Mouse (Mus musculus): ENCODE results near the gene Selenon. TPM values are rescaled to one million over a fixed set of nuclear protein-coding genes. Genes with fewer than 3 reads are reported as not detected.

Gene Selenon
- polyA plus RNA-seq, 1 experiment from 2014 or later, result 19.4 TPM

DNA sequence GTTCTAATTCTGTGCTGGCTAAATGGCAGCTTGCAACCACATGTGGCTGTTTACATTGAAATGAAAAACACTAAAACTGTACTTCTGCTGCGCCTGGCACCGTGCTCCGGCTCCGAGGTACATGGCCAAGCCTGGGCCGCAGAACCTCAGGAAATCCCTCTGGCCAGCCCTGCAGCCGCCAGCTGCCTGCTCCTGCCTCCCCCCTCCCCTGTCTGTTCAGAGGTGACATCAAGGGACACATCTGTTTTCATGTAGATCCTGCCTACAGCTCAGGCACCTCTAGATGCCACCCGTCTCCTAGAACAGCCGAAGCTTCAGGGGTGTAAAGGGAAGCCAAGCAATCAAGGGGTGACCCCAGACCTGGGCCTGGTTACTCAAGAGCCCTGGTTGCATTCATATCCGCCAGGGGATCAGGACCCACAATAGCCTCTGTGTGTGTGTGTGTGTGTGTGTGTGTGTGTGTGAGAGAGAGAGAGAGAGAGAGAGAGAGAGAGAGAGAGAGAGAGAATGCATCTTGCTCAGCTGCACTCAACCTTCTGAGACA, 6.7 kb upstream of the Selenon start:
- no peak for ATAC-seq (ENCODE audit: low FRiP score)
- Histone ChIP-seq H3K4me1 (peaks cover 16% of the 10 kb centered on the region), H3K27me3 (replicated peaks) (no peaks in the 10 kb centered on the region), H3K9ac (replicated peaks) (0 out of 2 replicates have a peak overlapping the region, but pooled peaks have one; percentile 4), H3K27ac (replicated peaks) (no peak overlapping the region), H3K4me3 (replicated peaks) (no peak overlapping the region), H3K4me2 (no peak overlapping the region), H3K36me3 (peaks cover 4% of the 10 kb centered on the region; the same call in 1 of the 2 replicates), H3K9me3 (replicated peaks) (no peaks in the 10 kb centered on the region)
- WGBS, result 45% methylated on average over 9 of the region's 9 CpGs

DNA sequence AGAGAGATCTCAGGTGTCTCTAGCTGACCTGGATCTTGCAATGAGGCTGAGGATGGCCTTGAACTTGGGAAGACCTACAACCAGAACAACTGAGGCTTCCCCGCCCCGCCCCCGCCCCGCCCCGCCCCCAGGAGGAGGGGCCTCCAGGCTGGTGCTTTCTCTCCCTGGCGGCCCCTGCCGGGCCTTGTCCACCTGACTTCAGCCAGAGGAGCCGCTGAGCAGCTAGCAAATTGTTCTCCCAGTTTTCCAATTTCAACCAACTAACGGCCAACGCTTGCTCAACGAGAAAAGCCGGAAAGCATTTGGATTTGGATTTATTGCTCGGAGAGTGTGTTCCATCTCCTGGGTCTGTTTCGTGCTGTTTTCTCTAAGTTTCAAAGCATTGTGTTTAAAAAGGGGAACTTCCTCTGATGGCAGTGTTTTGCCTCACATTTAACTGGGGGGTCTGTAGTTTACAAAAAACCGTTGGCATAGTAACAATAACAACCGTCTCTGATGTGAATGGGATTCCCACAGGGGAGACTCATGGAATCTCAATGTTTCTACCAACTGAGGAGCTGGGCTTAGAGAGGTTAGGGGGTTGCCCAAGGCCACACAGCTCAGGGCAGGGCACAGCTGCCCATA, 5.8 kb upstream of the Selenon start:
- H3K9ac ChIP-seq (replicated peaks), result no peak overlapping the region

DNA sequence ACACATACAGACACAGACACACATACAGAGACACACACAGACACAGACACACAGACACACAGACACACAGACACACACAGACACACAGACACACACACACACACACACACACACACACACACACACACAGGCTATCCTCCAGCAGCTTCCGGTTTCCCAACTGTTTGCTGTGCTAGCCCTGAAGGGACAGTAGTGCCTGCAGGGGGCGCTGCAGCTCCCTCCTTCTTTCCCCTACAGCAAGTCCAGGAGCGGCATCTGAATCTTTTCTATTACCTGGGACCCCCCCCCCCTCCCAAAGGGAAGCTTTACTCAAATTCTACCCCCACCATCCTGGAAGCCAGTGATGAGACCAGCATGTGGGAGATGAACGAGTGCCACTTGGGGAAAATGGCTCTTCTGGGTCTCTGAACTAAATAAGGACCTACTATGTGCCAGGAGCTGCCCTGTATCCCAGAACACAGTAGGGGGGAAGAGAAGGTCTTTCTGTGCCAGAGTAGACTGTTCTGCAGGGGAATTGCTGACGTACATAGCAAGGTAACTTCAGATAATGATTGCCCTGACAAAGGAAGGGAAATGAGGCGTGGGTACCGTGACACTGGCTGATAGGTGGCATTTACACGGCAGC, 4.1 kb upstream of the Selenon start:
- no peaks in the 10 kb centered on the region for H3K36me3 ChIP-seq
- no peak for ATAC-seq (ENCODE audit: low FRiP score)
- H3K27ac ChIP-seq (replicated peaks), result no peak overlapping the region
- WGBS, result 54% methylated on average over 8 of the region's 8 CpGs
- H3K4me2 ChIP-seq, result no peak overlapping the region
- H3K4me1 ChIP-seq, result peaks cover 27% of the 10 kb centered on the region
- no peak overlapping the region for H3K9ac ChIP-seq (replicated peaks)
- no peaks in the 10 kb centered on the region for H3K9me3 ChIP-seq (replicated peaks)
- H3K27me3 ChIP-seq (replicated peaks), result no peaks in the 10 kb centered on the region
- no peak overlapping the region for H3K4me3 ChIP-seq (replicated peaks)

More for the DNA sequence above, 5.8 kb upstream of the Selenon start:
- Histone ChIP-seq H3K4me3 (replicated peaks) (no peak overlapping the region), H3K4me2 (no peak overlapping the region), H3K27ac (replicated peaks) (peak overlapping the region; percentile 28; the same call in 1 of the 2 replicates), H3K4me1 (peaks cover 16% of the 10 kb centered on the region), H3K36me3 (no peaks in the 10 kb centered on the region), H3K9me3 (replicated peaks) (no peaks in the 10 kb centered on the region), H3K27me3 (replicated peaks) (no peaks in the 10 kb centered on the region)
- ATAC-seq (ENCODE audit: low FRiP score), result peak; percentile 37; the same call in 1 of the 2 replicates
- WGBS, result 3% methylated on average over 16 of the region's 16 CpGs

DNA sequence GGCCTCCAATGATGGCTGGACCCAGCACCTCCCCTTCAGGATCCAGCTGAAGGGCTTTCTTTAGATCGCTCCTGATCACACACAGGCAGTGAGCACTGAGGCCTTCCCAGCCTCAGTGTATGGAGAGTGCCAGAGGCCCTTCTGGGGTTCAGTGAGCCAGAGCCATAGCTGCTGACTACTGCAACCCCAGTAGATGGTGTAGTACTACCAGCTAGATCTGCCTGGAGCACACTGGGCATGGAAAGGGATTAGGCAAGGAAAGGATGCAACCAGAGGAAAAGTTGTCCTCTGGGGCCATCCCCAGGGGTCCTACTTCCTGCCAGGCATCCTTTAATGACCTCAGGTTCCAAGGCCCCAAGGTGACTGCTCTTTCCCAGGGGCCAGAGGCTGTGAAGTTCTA, 1.7 kb upstream of the Selenon start:
- ATAC-seq (ENCODE audit: low FRiP score), result no peak
- peaks cover 38% of the 10 kb centered on the region for H3K4me1 ChIP-seq
- H3K27ac ChIP-seq (replicated peaks), result no peak overlapping the region
- H3K9me3 ChIP-seq (replicated peaks), result no peaks in the 10 kb centered on the region
- no peak overlapping the region for H3K4me2 ChIP-seq
- peaks cover 13% of the 10 kb centered on the region for H3K36me3 ChIP-seq
- no peak overlapping the region for H3K9ac ChIP-seq (replicated peaks)
- 78% methylated on average over 1 of the region's 1 CpGs for WGBS
- no peaks in the 10 kb centered on the region for H3K27me3 ChIP-seq (replicated peaks)
- H3K4me3 ChIP-seq (replicated peaks), result no peak overlapping the region

DNA sequence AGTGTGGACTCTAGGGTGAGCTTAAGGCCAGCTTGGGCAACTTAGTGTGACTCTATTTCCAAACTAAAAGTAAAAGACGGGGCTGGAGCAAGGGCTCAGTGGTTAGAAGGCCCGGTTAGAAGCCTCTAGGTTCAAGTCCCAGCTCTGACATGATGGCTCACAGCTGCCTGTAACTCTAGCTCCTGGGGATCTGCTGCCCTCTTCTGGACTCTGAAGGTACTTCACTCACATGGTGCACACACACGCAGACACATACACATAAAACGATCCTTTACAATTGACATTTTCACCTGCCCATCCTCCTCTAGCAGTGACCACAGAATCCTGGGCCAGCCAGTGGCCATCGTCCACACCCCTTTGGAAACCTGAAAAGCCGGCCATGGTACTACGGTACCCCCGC, 2.1 kb downstream of the Selenon start:
- H3K9me3 ChIP-seq (replicated peaks), result no peaks in the 10 kb centered on the region
- no peak overlapping the region for H3K4me2 ChIP-seq
- no peak overlapping the region for H3K27ac ChIP-seq (replicated peaks)
- ATAC-seq (ENCODE audit: low FRiP score), result no peak
- H3K4me3 ChIP-seq (replicated peaks), result no peak overlapping the region
- H3K36me3 ChIP-seq, result peaks cover 23% of the 10 kb centered on the region
- no peak overlapping the region for H3K9ac ChIP-seq (replicated peaks)
- peaks cover 42% of the 10 kb centered on the region for H3K4me1 ChIP-seq
- no peaks in the 10 kb centered on the region for H3K27me3 ChIP-seq (replicated peaks)
- WGBS, result 99% methylated on average over 8 of the region's 8 CpGs

DNA sequence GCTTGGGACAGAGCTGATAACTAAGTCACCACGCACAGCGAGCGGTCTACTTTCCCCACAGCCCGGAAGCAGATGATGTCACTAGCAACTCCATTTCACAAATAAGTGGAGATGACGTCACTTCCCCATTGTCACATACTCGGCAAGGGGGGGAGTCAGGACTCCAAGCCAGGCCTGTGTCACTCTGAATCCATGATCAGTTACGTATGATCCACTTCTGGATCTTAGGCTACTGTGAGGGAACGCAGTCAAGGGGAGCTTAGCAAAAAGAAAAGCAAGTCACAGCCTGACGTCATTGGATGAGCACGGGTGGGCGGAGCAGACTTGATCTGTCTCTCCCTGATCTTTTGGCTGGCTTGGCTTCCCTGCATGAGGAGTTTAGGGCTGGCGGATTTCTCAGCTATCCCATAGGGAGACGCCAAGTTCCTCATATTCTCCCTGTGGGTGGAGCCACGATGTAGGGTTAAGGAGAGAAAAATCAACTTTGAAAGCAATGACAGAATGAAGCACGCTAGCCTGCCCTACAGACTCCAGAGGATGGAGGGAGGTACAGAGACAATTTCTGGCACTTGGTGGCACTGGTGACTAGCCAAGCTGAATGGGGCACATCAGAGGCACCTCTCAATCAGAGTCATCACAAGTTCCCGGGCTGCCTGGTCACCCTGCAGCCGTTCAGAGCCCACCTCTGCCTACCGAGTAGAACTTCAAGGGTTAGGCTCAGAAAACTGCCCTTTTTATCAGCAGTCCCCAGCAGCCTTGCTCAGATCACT, 3.6 kb downstream of the Selenon start:
- no peak for ATAC-seq (ENCODE audit: low FRiP score)
- Histone ChIP-seq H3K4me1 (peaks cover 42% of the 10 kb centered on the region), H3K27ac (replicated peaks) (no peak overlapping the region), H3K4me3 (replicated peaks) (no peak overlapping the region), H3K9me3 (replicated peaks) (no peaks in the 10 kb centered on the region), H3K27me3 (replicated peaks) (no peaks in the 10 kb centered on the region), H3K9ac (replicated peaks) (no peak overlapping the region), H3K4me2 (no peak overlapping the region), H3K36me3 (peaks cover 36% of the 10 kb centered on the region)
- 74% methylated on average over 18 of the region's 18 CpGs for WGBS

DNA sequence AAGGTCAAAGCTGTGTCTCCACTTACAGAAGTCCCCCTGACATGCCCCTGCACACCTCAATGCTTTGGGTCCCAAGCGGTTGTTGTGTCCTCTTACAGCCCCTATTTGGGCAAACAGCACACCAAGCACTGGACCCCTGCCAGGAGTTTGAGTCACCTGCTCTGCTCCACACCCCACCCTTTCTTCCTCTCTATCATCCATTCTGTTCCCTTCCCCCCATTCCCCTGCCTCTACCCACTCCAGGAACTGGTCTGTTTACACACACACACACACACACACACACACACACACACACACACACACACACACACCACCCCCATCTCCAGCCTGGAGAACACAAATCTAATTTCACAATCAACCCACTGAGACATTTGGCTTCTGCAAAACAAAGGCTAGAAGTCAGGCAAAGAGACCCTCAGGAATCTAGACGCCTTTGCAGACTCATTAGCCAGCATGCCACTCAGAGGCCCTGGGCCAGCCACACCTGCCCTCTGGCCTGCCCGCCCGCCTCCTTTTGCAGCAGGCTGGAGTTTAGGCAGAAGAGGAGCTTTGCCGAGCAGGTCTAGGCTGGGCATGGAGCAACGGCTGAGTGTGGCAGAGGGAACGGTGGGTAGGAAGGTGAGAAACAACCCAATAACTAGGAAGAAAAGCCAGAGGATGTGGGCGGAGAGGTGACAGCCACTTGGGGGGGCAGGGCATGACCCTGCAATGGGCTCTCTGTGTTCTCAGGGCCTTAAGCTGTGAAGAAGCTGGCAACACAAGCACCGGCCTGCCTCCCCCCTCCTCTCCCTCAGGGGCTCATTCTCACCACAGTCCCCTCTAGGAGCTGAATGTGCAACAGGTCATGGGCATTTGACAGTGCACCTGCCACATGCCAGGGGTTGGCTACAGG, 4.9 kb downstream of the Selenon start:
- H3K4me1 ChIP-seq, result peaks cover 36% of the 10 kb centered on the region
- no peak overlapping the region for H3K27ac ChIP-seq (replicated peaks)
- no peaks in the 10 kb centered on the region for H3K27me3 ChIP-seq (replicated peaks)
- no peak for ATAC-seq (ENCODE audit: low FRiP score)
- 66% methylated on average over 9 of the region's 9 CpGs for WGBS
- peaks cover 48% of the 10 kb centered on the region for H3K36me3 ChIP-seq
- H3K9ac ChIP-seq (replicated peaks), result no peak overlapping the region; the same call in 1 of the 2 replicates
- H3K9me3 ChIP-seq (replicated peaks), result no peaks in the 10 kb centered on the region
- H3K4me2 ChIP-seq, result 0 out of 2 replicates have a peak overlapping the region, but pooled peaks have one; percentile 5
- H3K4me3 ChIP-seq (replicated peaks), result no peak overlapping the region

DNA sequence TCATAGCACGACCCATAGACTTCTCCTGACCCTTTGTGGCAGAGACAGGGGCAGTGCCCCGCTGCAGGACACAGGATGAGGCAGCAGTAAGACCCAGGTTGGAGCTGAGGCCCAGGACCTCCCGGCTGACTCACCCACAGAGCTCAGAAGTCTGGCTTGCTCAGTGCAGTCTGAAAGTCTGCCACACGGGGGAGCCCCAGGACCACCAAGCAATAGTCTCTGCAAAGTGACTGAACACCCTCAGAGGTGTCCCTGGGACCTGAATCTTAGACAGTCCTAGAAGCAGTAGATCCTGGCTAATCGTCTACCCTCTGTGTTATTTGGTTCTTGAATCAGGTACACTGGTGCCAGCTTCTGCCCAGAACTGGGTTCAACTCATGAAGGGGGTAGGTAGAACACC, 8.7 kb downstream of the Selenon start:
- no peak overlapping the region for H3K27ac ChIP-seq (replicated peaks)
- H3K4me1 ChIP-seq, result peaks cover 16% of the 10 kb centered on the region
- no peaks in the 10 kb centered on the region for H3K9me3 ChIP-seq (replicated peaks)
- no peaks in the 10 kb centered on the region for H3K27me3 ChIP-seq (replicated peaks)
- no peak overlapping the region for H3K4me2 ChIP-seq
- peak; percentile 57 for ATAC-seq (ENCODE audit: low FRiP score)
- H3K9ac ChIP-seq (replicated peaks), result no peak overlapping the region
- 6% methylated on average over 5 of the region's 5 CpGs for WGBS
- no peak overlapping the region for H3K4me3 ChIP-seq (replicated peaks)
- H3K36me3 ChIP-seq, result peaks cover 64% of the 10 kb centered on the region

DNA sequence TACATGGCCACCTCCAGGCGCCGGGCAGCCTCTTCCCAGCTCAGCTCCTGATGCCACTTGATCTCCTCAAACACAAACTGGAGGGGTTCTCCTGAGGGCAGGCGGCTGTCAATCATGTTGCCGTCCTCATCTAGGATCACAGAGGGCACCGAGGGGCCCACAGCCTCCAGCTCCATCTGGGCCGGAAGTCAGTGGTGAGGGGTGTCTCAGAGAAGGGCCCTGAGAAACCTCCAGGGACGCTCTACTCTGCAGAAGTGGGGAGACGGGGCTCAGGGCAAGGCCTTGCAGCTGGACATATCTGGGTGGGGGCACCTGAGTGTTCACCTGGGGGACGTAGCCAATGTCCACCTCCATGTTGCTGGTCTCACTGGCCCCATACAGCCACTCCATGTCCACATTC, 9.2 kb downstream of the Selenon start:
- no peaks in the 10 kb centered on the region for H3K9me3 ChIP-seq (replicated peaks)
- H3K4me2 ChIP-seq, result no peak overlapping the region
- no peak overlapping the region for H3K4me3 ChIP-seq (replicated peaks)
- H3K4me1 ChIP-seq, result peaks cover 11% of the 10 kb centered on the region
- no peaks in the 10 kb centered on the region for H3K27me3 ChIP-seq (replicated peaks)
- 95% methylated on average over 9 of the region's 9 CpGs for WGBS
- no peak overlapping the region for H3K27ac ChIP-seq (replicated peaks)
- H3K36me3 ChIP-seq, result peaks cover 66% of the 10 kb centered on the region
- ATAC-seq (ENCODE audit: low FRiP score), result no peak
- H3K9ac ChIP-seq (replicated peaks), result no peak overlapping the region

DNA sequence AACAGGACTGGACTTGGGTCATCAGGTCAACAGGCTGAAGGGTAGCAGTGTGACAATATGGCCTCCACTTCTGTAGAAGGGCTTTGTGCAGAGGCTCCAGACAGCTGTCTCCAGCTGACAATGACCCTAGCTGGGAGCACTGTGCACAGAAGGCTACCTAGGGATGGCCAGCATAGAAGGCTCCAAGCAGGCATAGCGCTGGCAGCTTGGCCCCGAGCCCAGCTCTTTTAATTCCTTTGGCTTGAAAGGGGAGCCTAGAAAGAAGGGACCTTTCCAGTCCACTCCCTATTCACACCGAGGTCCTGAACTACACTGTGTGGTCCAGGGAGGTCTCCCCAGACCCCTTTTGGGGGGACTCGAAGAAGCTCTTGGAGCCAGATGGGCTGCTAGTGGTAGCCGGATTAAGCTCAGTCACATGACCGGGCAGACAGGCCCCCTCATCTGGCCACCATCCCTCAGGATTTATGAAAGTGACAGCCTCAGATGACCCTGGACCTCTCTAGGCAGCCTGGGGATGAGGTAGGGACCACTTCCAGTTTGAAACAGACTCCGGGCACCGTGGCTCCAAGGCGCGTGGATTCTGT, 12.9 kb downstream of the Selenon start:
- no peak for ATAC-seq (ENCODE audit: low FRiP score)
- H3K36me3 ChIP-seq, result peaks cover 49% of the 10 kb centered on the region
- no peaks in the 10 kb centered on the region for H3K27me3 ChIP-seq (replicated peaks)
- no peaks in the 10 kb centered on the region for H3K9me3 ChIP-seq (replicated peaks)
- H3K27ac ChIP-seq (replicated peaks), result no peak overlapping the region
- H3K4me1 ChIP-seq, result peaks cover 12% of the 10 kb centered on the region
- no peak overlapping the region for H3K4me3 ChIP-seq (replicated peaks)
- no peak overlapping the region for H3K9ac ChIP-seq (replicated peaks)
- no peak overlapping the region for H3K4me2 ChIP-seq
- WGBS, result 82% methylated on average over 10 of the region's 10 CpGs

DNA sequence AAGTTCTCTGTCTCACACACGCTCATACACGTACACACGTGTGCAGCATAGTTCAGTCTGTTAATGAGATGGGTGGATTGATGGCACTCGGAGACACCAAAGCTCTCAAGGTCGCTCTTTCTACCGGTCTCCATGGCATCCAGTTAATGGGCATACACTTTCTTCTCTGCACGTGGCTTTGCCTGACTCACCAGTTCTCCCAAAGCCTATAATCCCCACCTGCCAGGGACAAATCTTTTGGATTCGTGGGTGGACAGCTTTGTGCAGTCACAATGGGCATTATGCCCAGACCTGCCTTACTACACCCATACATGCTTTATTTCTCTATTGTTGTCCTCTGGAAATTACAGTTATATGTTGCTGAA, 16.2 kb downstream of the Selenon start:
- H3K27ac ChIP-seq (replicated peaks), result peak overlapping the region; percentile 80
- peak overlapping the region; percentile 99 for H3K4me3 ChIP-seq (replicated peaks)
- 4% methylated on average over 8 of the region's 8 CpGs for WGBS
- peak; percentile 36; the same call in 1 of the 2 replicates for ATAC-seq (ENCODE audit: low FRiP score)
- H3K9me3 ChIP-seq (replicated peaks), result no peaks in the 10 kb centered on the region
- peak overlapping the region; percentile 80 for H3K9ac ChIP-seq (replicated peaks)
- no peaks in the 10 kb centered on the region for H3K27me3 ChIP-seq (replicated peaks)
- H3K4me2 ChIP-seq, result peak overlapping the region; percentile 95
- H3K36me3 ChIP-seq, result peaks cover 34% of the 10 kb centered on the region
- H3K4me1 ChIP-seq, result peaks cover 32% of the 10 kb centered on the region
